Mouse (Mus musculus) G1E (cell line): ENCODE data around the gene Rarg. TPM values are rescaled to one million over a fixed set of nuclear protein-coding genes. Genes with fewer than 3 reads are reported as not detected.

Experiments used
- ATAC-seq: 2 replicates; pipeline ENCODE4 v1.8.0; 2016; ENCODE audit warnings: mild to moderate bottlenecking; ENCODE audit not compliant: insufficient number of reproducible peaks, poor library complexity, low FRiP score, severe bottlenecking; ENCODE audit errors: extremely low read depth
- DNase-seq: peaks from one replicate; pipeline ENCODE4 v3.0.0; 2012; ENCODE audit warnings: low spot score
- H3K27me3 ChIP-seq: 2 replicates; pipeline ENCODE4 v1.6.1; 2012; ENCODE audit warnings: mild to moderate bottlenecking, low read length, inconsistent platforms; ENCODE audit not compliant: insufficient read depth
- H3K36me3 ChIP-seq: replicated peaks from 2 replicates; pipeline ENCODE3; 2012; ENCODE audit warnings: mild to moderate bottlenecking, inconsistent platforms
- H3K4me1 ChIP-seq: 2 replicates; pipeline ENCODE4 v1.6.1; 2012; ENCODE audit warnings: low read depth, low read length, inconsistent platforms, mixed read lengths; ENCODE audit not compliant: insufficient read depth
- H3K4me3 ChIP-seq: 2 replicates; pipeline ENCODE4 v1.5.1; 2012; ENCODE audit warnings: low read depth, mild to moderate bottlenecking, inconsistent platforms, low read length, moderate library complexity, mixed read lengths
- H3K9me3 ChIP-seq: replicated peaks from 2 replicates; pipeline ENCODE4 v1.6.1; 2012; ENCODE audit warnings: inconsistent platforms
- CTCF ChIP-seq: IDR thresholded peaks from 2 replicates; pipeline ENCODE4 v1.5.1; 2012; ENCODE audit warnings: low read depth, low read length, inconsistent platforms, mixed read lengths
- GATA1 ChIP-seq: IDR thresholded peaks from 2 replicates; pipeline ENCODE4 v1.6.1; 2012; ENCODE audit warnings: borderline replicate concordance, low read length, inconsistent platforms, mixed read lengths
- GATA2 ChIP-seq: IDR thresholded peaks from 2 replicates; pipeline ENCODE4 v1.6.1; 2012; ENCODE audit warnings: low read depth, low read length, inconsistent platforms, borderline replicate concordance
- POLR2AphosphoS5 ChIP-seq: IDR thresholded peaks from 2 replicates; pipeline ENCODE4 v1.6.1; 2012; ENCODE audit warnings: low read depth, low read length, inconsistent platforms; ENCODE audit not compliant: insufficient replicate concordance
- TAL1 ChIP-seq: conservative IDR thresholded peaks from 2 replicates; pipeline ENCODE4 v1.6.1; 2012; ENCODE audit warnings: low read depth, low read length, inconsistent platforms, mixed read lengths
- polyA plus RNA-seq: library from polyadenylated mRNA; stranded (reverse); fragments of >175 nt; gene quantifications from 2 replicates; pipeline ENCODE4 v1.2.3, GENCODE M21; 2012
- total RNA-seq, 2 experiments: library from RNA; stranded (forward) in 1 of 2; stranded (reverse) in 1 of 2; fragments of 200-1000 nt in 1 of 2; fragments of >200 nt in 1 of 2; fragmentation: Nextera tagmentation in 1 of 2; gene quantifications; 2 replicates each; pipeline ENCODE4 v1.2.3; 2014 to 2017

Gene Rarg
- total and polyA plus RNA-seq, 3 experiments = 1.9 to 3.4 (median 2.2) TPM

GRCm38 (mm10) chr15:102249251-102249691 is 8.0 kb downstream of the Rarg start:
- no peaks in the 10 kb centered on the region for H3K36me3 ChIP-seq
- H3K27me3 ChIP-seq = peaks cover 96% of the 10 kb centered on the region
- DNase-seq (no peak), ATAC-seq (no peak)
- peaks cover 66% of the 10 kb centered on the region for H3K4me1 ChIP-seq
- no peak overlapping the region for H3K4me3 ChIP-seq
- TF ChIP-seq GATA1 (no peak), POLR2AphosphoS5 (no peak), TAL1 (no peak), GATA2 (no peak), CTCF (no peak)
- no peaks in the 10 kb centered on the region for H3K9me3 ChIP-seq

DNA sequence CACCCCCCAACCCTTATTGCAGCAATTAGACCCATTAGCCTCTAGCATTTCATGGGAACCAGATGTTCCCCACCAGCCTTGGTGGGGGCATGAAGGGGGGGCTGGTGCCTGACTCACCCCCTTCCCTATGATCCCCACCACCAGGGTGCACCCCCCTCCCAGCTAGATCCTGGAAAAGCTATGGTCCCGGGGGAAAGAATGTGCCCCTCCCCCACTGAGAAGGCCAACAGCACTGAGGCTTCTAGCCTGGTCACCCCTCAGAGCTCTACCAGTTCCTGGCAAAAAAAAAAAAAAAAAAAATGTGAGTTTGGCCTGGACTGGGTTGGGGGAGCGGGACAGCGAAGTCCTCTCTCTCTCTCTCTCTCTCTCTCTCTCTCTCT is 8.5 kb downstream of the Rarg start:
- Histone ChIP-seq H3K36me3 (no peaks in the 10 kb centered on the region), H3K9me3 (no peaks in the 10 kb centered on the region), H3K27me3 (peaks cover 96% of the 10 kb centered on the region), H3K4me3 (no peak overlapping the region), H3K4me1 (peaks cover 66% of the 10 kb centered on the region)
- ATAC-seq (no peak), DNase-seq (no peak)
- TF ChIP-seq POLR2AphosphoS5 (no peak), GATA1 (no peak), TAL1 (no peak), CTCF (no peak), GATA2 (no peak)

DNA sequence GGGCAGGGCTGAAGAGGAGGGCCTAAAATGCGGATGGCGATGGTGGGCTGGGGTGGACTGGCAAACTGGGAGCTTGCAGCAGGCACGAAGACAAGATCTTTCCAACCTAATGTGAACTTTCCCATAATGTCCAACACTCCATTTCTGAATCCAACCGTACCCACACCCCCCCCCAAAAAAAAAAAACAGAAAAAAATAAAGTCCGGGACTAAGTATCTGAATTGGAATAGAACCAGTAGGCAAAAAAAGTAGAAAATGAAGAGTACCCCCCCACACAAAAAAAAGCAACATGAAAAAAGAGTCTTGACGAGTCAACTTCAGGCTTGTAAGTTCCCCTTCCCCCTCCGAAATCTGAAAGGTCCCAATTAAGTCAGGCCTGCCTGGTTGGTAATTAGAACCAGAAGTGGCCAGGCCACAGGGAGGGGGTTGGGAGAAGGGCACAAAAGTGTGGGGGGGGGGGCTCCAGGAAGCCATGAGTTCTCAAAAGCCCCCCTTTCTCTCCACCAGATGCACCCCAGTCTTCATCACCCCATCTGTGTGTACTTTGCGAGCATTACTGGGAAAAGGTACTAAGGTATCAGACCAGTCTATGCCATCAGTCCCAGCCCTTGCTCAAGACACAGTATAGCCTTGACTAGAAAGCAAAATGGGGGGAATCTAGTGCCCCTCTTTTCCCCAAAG is 9.0 kb downstream of the Rarg start:
- H3K27me3 ChIP-seq = peaks cover 96% of the 10 kb centered on the region
- no peaks in the 10 kb centered on the region for H3K36me3 ChIP-seq
- H3K4me1 ChIP-seq = peaks cover 66% of the 10 kb centered on the region
- no peaks in the 10 kb centered on the region for H3K9me3 ChIP-seq
- TF ChIP-seq GATA2 = no peak
- TF ChIP-seq TAL1 = no peak
- TF ChIP-seq GATA1 = no peak
- TF ChIP-seq POLR2AphosphoS5 = no peak
- DNase-seq (no peak), ATAC-seq (no peak)
- peak overlapping the region; percentile 74 for H3K4me3 ChIP-seq

DNA sequence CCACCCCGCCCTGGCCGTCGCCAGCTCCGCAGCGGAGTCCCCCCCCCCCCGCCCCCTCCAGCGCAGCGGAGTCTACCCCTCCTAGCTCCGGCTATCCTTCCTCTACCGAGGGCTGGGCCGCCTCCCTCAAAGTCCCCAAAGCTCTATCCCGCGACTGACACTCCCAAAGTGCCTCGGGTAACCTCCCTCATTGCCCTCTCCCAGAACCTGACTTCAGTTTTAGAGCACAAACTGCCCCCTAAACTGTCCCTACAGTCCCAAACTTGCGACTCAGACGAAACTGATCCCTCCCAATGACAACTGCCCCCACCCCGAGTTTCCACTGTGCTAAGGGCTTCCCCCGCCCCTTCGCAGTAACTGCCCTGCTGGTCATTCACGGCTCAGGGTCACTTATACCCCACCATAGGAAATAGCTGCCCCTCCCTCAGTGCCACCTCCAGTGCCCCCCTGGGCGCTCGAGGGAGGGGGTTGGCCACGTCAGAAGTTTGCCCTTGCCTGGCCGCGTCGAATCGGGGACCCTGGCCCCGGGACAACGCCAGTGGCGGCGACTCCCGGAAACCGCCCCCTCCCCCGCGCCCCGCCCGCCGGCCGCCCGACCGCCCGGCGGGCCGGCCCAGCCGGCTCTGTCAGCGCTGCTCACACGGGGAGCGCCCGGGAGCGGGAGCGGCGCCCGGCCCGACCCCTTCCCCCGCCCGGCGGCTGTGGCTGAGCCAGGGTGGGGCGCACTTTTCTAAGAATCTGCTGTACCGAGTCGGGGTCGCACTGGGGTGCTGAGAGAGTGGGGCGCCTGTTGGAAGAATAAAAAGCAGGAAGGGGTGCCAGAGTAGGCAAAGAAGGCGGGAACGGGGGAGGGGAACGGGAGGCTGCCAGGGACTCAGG is 9.8 kb downstream of the Rarg start:
- Histone ChIP-seq H3K27me3 (peaks cover 98% of the 10 kb centered on the region), H3K4me1 (peaks cover 73% of the 10 kb centered on the region)
- ATAC-seq = no peak

DNA sequence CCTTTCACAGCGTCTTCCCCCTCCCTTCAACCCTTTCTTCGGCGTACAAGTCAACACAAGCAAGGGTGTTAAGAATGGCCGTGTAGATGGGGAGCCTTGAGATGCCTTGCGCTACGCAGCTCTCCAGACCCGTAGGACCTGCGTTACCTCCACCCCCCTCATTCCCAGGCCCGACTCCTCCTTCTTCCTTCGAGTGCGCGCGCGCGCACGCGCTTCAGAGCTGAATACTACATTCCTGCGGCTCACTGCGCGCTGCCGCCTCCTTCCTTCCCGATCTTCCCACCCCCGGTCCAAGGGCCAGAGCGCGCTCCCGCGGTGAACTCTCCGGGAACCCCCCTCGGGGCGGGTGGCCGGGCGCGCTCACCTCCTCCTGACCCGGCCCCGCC is 10.5 kb downstream of the Rarg start:
- DNase-seq = peak; percentile 64
- no peaks in the 10 kb centered on the region for H3K36me3 ChIP-seq
- H3K9me3 ChIP-seq = no peaks in the 10 kb centered on the region
- no peak for TF ChIP-seq GATA1
- peak overlapping the region; percentile 74 for H3K4me3 ChIP-seq
- ATAC-seq = 0 out of 2 replicates have a peak, but pooled peaks have one; percentile 6
- H3K4me1 ChIP-seq = peaks cover 74% of the 10 kb centered on the region
- peaks cover 97% of the 10 kb centered on the region for H3K27me3 ChIP-seq

More for the DNA sequence above, 9.8 kb downstream of the Rarg start:
- Histone ChIP-seq H3K36me3 (no peaks in the 10 kb centered on the region), H3K4me3 (peak overlapping the region; percentile 74), H3K9me3 (no peaks in the 10 kb centered on the region)
- DNase-seq = peak; percentile 69
- TF ChIP-seq CTCF (no peak), GATA1 (no peak), POLR2AphosphoS5 (no peak), GATA2 (no peak), TAL1 (no peak)

DNA sequence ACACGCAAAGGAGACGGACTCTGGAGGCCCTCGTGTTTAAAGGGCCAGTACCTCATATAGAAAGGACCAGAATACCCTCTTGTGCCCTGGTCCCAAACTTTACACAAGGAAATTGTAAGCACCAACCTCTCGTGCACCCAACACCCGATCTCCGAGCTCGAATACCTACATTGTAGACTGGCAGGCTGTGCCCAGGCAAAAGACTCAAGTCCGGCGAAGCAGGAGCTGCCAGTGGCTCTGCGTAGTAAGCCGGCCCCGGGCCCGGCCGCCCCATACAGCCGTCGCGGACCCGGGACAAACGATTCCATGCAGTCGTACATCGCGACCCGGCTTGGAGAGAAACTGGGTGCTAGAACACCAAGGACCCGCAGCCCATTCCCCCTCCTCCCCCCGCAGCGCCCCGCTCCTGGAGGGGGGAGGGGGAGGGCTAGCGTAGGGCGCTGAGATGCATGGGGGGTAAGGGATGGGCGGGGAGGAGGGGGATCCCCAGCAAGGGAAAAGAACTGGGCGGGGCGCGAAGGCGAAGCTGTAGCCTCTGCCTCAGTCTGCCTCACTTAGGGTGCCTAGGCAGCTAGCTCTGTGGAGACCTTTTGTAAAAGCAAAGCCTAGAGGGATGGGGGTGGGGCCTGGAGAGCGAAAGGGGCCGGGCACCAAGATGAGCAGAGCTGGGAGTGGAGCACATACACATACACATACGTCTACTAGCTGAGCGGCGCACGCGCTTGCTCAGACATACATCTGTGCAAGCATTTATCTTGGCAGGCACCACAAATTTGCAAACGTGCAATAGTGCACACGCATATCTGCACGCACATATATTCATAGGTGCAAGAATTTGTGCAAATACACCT is 11.2 kb downstream of the Rarg start:
- Histone ChIP-seq H3K36me3 (no peaks in the 10 kb centered on the region), H3K27me3 (peaks cover 96% of the 10 kb centered on the region), H3K4me3 (peak overlapping the region; percentile 74), H3K4me1 (peaks cover 76% of the 10 kb centered on the region), H3K9me3 (no peaks in the 10 kb centered on the region)
- ATAC-seq = peak; percentile 64
- TF ChIP-seq TAL1 (no peak), GATA2 (no peak), CTCF (no peak), GATA1 (no peak), POLR2AphosphoS5 (no peak)
- peak; percentile 69 for DNase-seq
